Mouse (Mus musculus) thymus, postnatal 25 days (tissue): ENCODE measurements around the gene Hoxb5.
A peak's percentile ranks its signal among the peaks of the same experiment; 100 is the strongest.

Experiments
- DNase-seq: peaks from one replicate; pipeline ENCODE4 v3.0.0; 2022

Gene Hoxb5

DNA sequence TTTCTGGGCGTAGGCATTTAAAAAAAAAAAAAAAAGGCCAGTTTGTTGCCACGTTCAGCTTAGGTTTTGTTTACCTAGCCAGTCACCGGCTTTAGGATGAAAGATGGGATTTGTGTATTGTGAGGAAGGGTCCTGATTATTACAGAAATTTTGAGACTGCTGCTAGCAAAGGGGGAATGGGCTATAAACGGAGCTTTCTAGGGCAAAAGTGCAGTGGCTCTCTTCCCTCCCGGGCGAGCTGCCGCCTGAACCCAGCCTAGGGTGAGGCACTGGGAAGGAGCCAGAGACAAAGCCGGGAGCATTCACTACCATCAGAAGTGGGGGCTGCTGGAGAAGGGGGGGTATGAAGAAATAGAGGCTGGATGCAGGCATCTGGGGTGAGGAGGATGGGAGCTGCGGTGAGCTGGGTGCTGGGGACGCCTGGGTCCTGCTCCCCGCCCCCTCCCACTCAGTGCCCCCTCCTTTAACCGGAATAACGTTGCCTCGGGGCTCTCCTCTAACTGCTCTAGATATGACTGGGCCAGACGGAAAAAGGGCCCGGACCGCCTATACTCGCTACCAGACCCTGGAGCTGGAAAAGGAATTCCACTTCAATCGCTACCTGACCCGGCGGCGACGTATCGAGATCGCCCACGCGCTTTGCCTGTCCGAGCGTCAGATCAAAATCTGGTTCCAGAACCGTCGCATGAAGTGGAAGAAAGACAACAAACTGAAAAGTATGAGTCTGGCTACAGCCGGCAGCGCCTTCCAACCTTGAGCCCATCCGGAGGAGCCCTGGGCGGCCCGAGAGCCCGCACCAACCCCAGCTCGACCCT is 1.5 kb downstream of the Hoxb5 start:
- no peak for DNase-seq

DNA sequence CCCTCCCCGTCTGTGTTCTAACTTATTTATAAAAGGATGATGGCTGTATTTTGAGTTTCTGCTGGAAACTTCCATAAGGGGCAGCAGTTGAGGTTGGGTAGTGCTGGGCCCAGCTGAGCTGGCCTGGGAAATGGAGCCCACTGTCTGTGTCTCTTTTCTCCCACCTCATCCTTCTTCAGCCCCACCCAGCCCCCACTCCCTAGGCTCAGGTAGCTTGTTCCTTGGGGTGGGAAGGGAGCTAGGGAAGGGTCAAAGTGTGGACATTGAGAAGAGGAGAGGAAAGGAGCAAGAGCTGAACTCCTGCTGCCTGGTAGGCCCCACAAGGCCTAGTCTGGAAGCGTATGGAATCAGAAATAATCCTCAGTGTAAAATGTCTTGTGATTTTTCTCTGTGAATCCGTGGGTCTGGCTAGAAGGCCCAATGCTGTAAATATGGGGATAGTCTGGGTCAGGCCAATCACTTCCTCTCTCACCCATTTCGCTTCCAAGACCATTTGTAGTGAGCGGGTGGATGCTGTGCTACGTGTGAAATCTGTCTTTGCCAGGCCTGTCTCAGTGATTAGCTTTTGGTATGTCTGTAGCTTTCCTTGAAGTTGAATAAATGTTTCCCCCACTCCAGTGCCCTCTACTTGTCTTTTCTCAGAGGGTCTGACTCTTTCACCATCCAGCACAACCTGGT is 2.5 kb downstream of the Hoxb5 start:
- DNase-seq = no peak

GRCm38 (mm10) chr11:96306183-96306907 is 3.2 kb downstream of the Hoxb5 start:
- no peak for DNase-seq

DNA sequence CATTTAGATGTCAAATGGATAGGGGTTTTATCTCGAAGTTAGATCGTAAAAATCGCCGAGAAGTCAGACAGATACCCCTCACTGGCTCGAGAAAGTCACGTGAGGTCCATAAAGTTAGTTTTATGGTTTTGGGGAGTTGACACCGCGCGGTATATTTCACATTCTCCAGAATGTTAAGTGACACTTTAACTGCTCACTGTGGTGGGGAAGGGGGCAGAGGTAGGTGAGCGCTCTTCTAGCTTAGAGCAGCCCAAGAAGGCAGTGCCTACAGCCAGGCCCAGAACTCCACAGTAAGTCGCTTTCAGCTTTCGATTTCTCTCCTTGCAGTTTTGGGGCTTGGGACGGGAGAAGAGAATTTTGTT is 3.8 kb downstream of the Hoxb5 start:
- no peak for DNase-seq

- DNase-seq = no peak
Observed at GRCm38 (mm10) chr11:96308763-96309162, 5.6 kb downstream of the Hoxb5 start.

GRCm38 (mm10) chr11:96309288-96309687 is 6.2 kb downstream of the Hoxb5 start:
- no peak for DNase-seq

GRCm38 (mm10) chr11:96310183-96310938 is 7.2 kb downstream of the Hoxb5 start:
- no peak for DNase-seq

GRCm38 (mm10) chr11:96311097-96311496 is 8.0 kb downstream of the Hoxb5 start:
- DNase-seq = no peak

GRCm38 (mm10) chr11:96311520-96312417 is 8.6 kb downstream of the Hoxb5 start:
- peak; percentile 64 for DNase-seq

GRCm38 (mm10) chr11:96313134-96313533 is 10.0 kb downstream of the Hoxb5 start:
- DNase-seq = no peak

DNA sequence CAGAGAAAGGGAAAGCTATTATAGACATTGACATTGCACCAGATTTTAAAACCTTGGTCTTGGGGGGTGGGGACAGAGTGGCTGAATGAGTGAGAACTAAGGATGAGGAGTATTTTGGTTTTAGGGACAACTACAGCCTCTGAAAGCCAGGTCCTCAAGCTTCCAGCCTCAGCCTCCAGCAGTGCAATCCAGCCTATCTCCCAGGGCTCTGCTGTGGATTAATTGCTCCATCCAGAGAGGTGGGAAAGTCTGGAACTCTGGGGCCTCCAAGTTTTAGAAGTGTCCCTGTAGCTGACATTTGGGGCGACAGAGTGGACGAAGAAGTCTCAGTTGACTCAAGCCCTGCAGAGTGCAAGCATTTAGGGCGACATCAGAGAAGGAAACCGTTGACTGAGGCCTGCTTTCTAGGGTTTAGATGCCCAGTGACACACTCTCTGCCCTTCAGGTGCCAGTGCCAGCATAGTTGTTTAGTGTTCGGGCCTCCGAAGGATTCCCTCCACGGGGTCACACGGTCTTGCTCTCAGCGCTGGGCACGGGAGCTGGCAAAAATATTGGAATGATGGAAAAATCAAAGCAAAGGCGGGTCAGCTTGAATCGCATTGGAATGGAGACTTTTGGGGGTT is 10.8 kb downstream of the Hoxb5 start:
- no peak for DNase-seq

DNA sequence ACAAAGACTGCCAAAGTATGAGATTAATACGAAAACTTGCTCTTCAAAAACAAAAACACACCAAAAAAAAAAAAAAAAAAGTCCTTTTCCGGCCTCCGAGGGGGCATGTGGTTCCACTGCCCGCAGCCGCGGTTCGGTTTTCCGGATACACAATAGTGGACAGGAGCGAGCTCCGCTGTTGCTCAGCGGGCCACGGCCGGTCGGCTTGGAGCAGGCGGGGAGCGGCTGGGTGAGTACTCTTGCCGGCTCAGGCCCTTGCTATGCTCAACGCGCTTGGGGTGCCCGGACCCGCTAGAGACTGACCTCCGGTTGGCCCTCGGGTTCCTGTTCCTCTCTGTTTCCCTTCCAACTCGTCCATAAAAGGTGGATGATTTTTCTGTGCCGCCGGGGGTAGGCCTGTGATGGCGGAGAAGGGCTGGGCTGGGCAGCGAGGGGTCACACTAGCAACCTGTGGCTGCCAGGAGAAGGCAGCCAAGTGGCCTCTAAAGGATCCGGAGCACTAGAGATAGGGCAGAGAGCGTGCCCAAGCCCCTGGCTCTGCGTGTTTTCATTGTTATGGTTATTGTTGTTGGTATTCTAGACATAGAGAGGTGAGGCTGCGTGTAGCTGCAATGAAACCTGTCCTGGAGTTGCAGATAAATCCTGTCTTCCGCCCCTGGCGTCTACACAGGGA is 11.7 kb downstream of the Hoxb5 start:
- DNase-seq = no peak

DNA sequence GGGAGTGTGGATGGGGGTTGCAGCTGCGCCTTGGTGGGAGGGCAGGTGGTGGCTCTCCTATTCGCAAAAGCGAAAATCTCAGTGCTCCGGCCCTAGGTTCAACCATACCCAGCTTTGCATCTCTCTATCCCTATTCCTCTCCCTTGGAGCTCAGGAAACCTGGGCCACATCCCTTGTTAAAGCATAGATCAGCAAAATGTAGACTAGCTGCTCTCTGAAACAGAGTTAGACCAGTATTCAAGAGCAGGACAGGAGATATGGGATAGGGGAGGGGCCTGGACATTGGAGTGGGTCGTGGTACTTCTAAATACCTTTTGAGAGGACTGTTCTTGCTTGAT is 12.2 kb downstream of the Hoxb5 start:
- DNase-seq = no peak

GRCm38 (mm10) chr11:96316696-96317607 is 13.8 kb downstream of the Hoxb5 start:
- no peak for DNase-seq

- DNase-seq = no peak
Observed at GRCm38 (mm10) chr11:96317608-96318367, 14.7 kb downstream of the Hoxb5 start, which contains the start of gene Hoxb4. Hoxb4 (plus strand) TSS chr11:96318267.

DNA sequence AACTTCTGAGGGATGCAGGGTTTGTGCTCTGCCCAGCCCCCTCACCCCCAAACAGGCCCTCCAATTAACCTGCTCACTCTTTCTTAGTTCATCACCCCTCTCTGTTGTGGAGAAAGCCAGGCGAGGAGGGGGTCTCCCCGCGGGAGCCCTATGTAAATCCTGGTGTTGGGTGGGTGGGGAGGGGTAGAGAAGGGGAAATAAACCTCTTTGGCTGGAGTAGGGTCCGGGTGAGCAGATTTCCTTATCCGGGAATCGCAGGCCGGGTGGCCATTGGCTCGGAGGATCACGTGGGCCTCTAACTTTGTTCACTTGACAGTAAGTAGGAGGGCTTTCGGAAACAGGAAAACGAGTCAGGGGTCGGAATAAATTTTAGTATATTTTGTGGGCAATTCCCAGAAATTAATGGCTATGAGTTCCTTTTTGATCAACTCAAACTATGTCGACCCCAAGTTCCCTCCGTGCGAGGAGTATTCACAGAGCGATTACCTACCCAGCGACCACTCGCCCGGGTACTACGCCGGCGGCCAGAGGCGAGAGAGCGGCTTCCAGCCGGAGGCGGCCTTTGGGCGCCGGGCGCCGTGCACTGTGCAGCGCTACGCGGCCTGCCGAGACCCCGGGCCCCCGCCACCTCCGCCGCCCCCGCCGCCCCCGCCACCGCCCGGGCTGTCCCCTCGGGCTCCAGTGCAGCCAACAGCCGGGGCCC is 15.4 kb downstream of the Hoxb5 start:
- peak; percentile 54 for DNase-seq

DNA sequence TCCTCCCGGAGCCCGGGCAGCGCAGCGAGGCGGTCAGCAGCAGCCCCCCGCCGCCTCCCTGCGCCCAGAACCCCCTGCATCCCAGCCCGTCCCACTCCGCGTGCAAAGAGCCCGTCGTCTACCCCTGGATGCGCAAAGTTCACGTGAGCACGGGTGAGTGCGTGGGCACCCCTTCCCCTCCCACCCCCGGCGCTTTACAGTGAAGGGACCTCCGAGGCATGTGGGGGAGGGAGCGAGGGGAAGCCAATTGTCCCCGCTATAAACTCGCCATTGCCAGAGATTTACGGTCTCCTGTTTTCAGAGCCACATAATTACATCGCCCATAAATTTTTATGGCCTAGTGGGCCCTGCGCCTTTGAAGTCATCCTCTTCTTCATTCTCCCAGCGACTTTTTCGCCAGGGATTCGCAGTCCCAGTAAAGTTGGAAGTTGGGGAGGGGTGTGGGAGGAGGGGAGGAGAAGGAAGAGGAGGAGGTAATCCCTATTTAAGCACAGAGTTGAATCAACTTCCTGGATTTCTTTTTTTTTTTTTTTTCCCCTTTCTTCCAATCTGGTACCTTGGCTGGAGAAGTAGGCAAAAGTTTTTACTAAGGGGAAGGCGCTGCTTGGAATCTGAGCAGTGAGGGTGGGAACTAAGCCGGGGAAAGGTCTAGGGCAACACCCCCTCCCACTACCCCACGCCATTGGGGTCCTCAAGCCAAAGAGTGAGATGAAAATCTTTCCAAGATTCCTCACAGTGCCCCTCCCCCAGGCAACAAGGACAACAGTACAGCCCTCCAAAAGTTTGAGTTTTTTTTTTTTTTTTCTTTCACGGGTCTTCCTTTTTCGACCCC is 16.2 kb downstream of the Hoxb5 start:
- DNase-seq = no peak
